Mouse (Mus musculus) C2C12 (cell line): ENCODE measurements around the gene BC030870. TPM values are rescaled to one million over a fixed set of nuclear protein-coding genes. Genes with fewer than 3 reads are reported as not detected.

Source experiments
- H3K27me3 ChIP-seq: one replicate; pipeline ENCODE4 v1.6.1; 2011; ENCODE audit not compliant: control insufficient read depth, insufficient read depth, insufficient read length
- H3K36me3 ChIP-seq: one replicate; pipeline ENCODE4 v1.6.1; 2011; ENCODE audit not compliant: control insufficient read depth, insufficient read depth
- H3K4me3 ChIP-seq: one replicate; pipeline ENCODE4 v1.5.1; 2011; ENCODE audit warnings: mild to moderate bottlenecking, control low read depth; ENCODE audit not compliant: poor library complexity, insufficient read depth, severe bottlenecking
- H3K79me2 ChIP-seq: one replicate; pipeline ENCODE4 v1.6.1; 2011; ENCODE audit not compliant: control insufficient read depth, insufficient read depth
- H3K79me3 ChIP-seq: one replicate; pipeline ENCODE4 v1.6.1; 2011; ENCODE audit warnings: low read depth, control low read depth
- H3ac ChIP-seq: one replicate; pipeline ENCODE3; 2011; ENCODE audit warnings: low read depth; ENCODE audit not compliant: control insufficient read depth, insufficient read length
- CEBPB ChIP-seq: IDR thresholded peaks from one replicate; pipeline ENCODE4 v1.6.1; 2011; ENCODE audit warnings: low read depth, mild to moderate bottlenecking, control low read depth, moderate library complexity
- CTCF ChIP-seq: IDR thresholded peaks from one replicate; pipeline ENCODE4 v1.5.1; 2011; ENCODE audit not compliant: control insufficient read depth, insufficient read depth, insufficient read length
- FOSL1 ChIP-seq: IDR thresholded peaks from one replicate; pipeline ENCODE4 v1.8.0; 2011; ENCODE audit warnings: mild to moderate bottlenecking, low read length; ENCODE audit not compliant: poor library complexity, insufficient read depth, severe bottlenecking
- MAX ChIP-seq: IDR thresholded peaks from one replicate; pipeline ENCODE4 v1.6.1; 2011; ENCODE audit warnings: mild to moderate bottlenecking, control low read depth
- MYOD1 ChIP-seq: IDR thresholded peaks from one replicate; pipeline ENCODE4 v1.6.1; 2011; ENCODE audit warnings: low read depth; ENCODE audit not compliant: control insufficient read depth, insufficient read length
- MYOG ChIP-seq: IDR thresholded peaks from one replicate; pipeline ENCODE4 v1.6.1; 2011; ENCODE audit not compliant: control insufficient read depth, insufficient read length; ENCODE audit errors: extremely low read depth
- USF1 ChIP-seq: IDR thresholded peaks from one replicate; pipeline ENCODE4 v1.6.1; 2011; ENCODE audit warnings: low read depth, mild to moderate bottlenecking, control low read depth, moderate library complexity
- polyA plus RNA-seq: library from polyadenylated mRNA; unstranded; fragments of >200 nt; fragmentation: generic; extraction: Trizol; gene quantifications from one replicate; pipeline ENCODE4 v1.2.1, GENCODE M21; 2012; ENCODE audit warnings: missing spikeins

The BC030870 gene
- polyA plus RNA-seq, 1 experiment, result not detected

- Histone ChIP-seq H3K27me3 (no peaks in the 10 kb centered on the region), H3K79me2 (no peaks in the 10 kb centered on the region), H3K4me3 (no peak overlapping the region), H3K36me3 (no peaks in the 10 kb centered on the region), H3ac (no peak overlapping the region), H3K79me3 (no peaks in the 10 kb centered on the region)
- TF ChIP-seq MAX (no peak), FOSL1 (no peak), CTCF (no peak), MYOG (no peak), MYOD1 (no peak), USF1 (no peak), CEBPB (no peak)
These were observed 9.6 kb upstream of the BC030870 start for GRCm38 (mm10) chr8:65138830-65139466.

GRCm38 (mm10) chr8:65126454-65126853 is 2.9 kb downstream of the BC030870 start:
- Histone ChIP-seq H3K36me3 (no peaks in the 10 kb centered on the region), H3ac (no peak overlapping the region), H3K27me3 (no peaks in the 10 kb centered on the region), H3K79me3 (no peaks in the 10 kb centered on the region), H3K79me2 (no peaks in the 10 kb centered on the region), H3K4me3 (no peak overlapping the region)
- no peak for TF ChIP-seq MYOD1
- no peak for TF ChIP-seq MYOG
- TF ChIP-seq MAX, result no peak

- H3ac ChIP-seq, result no peak overlapping the region
- H3K36me3 ChIP-seq, result no peaks in the 10 kb centered on the region
- H3K79me3 ChIP-seq, result no peaks in the 10 kb centered on the region
- H3K4me3 ChIP-seq, result no peak overlapping the region
- H3K79me2 ChIP-seq, result no peaks in the 10 kb centered on the region
- H3K27me3 ChIP-seq, result no peaks in the 10 kb centered on the region
- no peak for TF ChIP-seq USF1
- TF ChIP-seq MYOD1, result no peak
- TF ChIP-seq MAX, result no peak
- no peak for TF ChIP-seq CEBPB
- no peak for TF ChIP-seq MYOG
- no peak for TF ChIP-seq FOSL1
- no peak for TF ChIP-seq CTCF
These were observed 3.3 kb downstream of the BC030870 start for GRCm38 (mm10) chr8:65126014-65126413.

GRCm38 (mm10) chr8:65112092-65112491 is 17.3 kb downstream of the BC030870 start:
- Histone ChIP-seq H3K79me3 (no peaks in the 10 kb centered on the region), H3K36me3 (no peaks in the 10 kb centered on the region), H3K27me3 (no peaks in the 10 kb centered on the region), H3K79me2 (no peaks in the 10 kb centered on the region), H3K4me3 (no peak overlapping the region), H3ac (no peak overlapping the region)
- no peak for TF ChIP-seq MYOD1
- TF ChIP-seq FOSL1, result no peak
- no peak for TF ChIP-seq USF1

- no peaks in the 10 kb centered on the region for H3K79me3 ChIP-seq
- H3K36me3 ChIP-seq, result no peaks in the 10 kb centered on the region
- no peak for TF ChIP-seq FOSL1
- TF ChIP-seq MYOG, result no peak
- TF ChIP-seq MAX, result no peak
- peak; percentile 26 for TF ChIP-seq CTCF
- H3K79me2 ChIP-seq, result no peaks in the 10 kb centered on the region
- H3K4me3 ChIP-seq, result no peak overlapping the region
- no peak overlapping the region for H3ac ChIP-seq
- H3K27me3 ChIP-seq, result no peaks in the 10 kb centered on the region
These were observed 19.1 kb downstream of the BC030870 start for GRCm38 (mm10) chr8:65110285-65110691.

GRCm38 (mm10) chr8:65108936-65109335 is 20.4 kb downstream of the BC030870 start:
- no peak overlapping the region for H3ac ChIP-seq
- TF ChIP-seq USF1 (no peak), MYOD1 (no peak), MAX (no peak), MYOG (no peak), CTCF (no peak), CEBPB (no peak), FOSL1 (no peak)
- no peaks in the 10 kb centered on the region for H3K36me3 ChIP-seq
- no peaks in the 10 kb centered on the region for H3K79me2 ChIP-seq
- H3K79me3 ChIP-seq, result no peaks in the 10 kb centered on the region
- H3K4me3 ChIP-seq, result no peak overlapping the region
- no peaks in the 10 kb centered on the region for H3K27me3 ChIP-seq
